Mouse (Mus musculus): ENCODE measurements around the gene Grm4.

Gene Grm4

GRCm38 (mm10) chr17:27511865-27512618, 9.2 kb downstream of the Grm4 start:
- DNase-seq (ENCODE audit: low spot score) = no peak

- no peak for DNase-seq (ENCODE audit: low spot score)
These were observed 10.0 kb downstream of the Grm4 start for GRCm38 (mm10) chr17:27511125-27511735.

- DNase-seq (ENCODE audit: low spot score) = no peak
These were observed 10.7 kb downstream of the Grm4 start for GRCm38 (mm10) chr17:27510258-27511124.

GRCm38 (mm10) chr17:27509056-27509455, 12.1 kb downstream of the Grm4 start:
- DNase-seq (ENCODE audit: low spot score) = no peak

- no peak for DNase-seq (ENCODE audit: low spot score)
These were observed 12.7 kb downstream of the Grm4 start for GRCm38 (mm10) chr17:27508513-27508912.

GRCm38 (mm10) chr17:27508002-27508401, 13.2 kb downstream of the Grm4 start:
- no peak for DNase-seq (ENCODE audit: low spot score)

- no peak for DNase-seq (ENCODE audit: low spot score)
These were observed 13.6 kb downstream of the Grm4 start for GRCm38 (mm10) chr17:27507591-27507945.

GRCm38 (mm10) chr17:27506871-27507590, 14.2 kb downstream of the Grm4 start:
- DNase-seq (ENCODE audit: low spot score) = no peak

- no peak for DNase-seq (ENCODE audit: low spot score)
These were observed 14.8 kb downstream of the Grm4 start for GRCm38 (mm10) chr17:27506362-27506761.

- no peak for DNase-seq (ENCODE audit: low spot score)
These were observed 15.9 kb downstream of the Grm4 start for GRCm38 (mm10) chr17:27505221-27505881.

GRCm38 (mm10) chr17:27503869-27504268, 17.3 kb downstream of the Grm4 start:
- DNase-seq (ENCODE audit: low spot score) = no peak

- DNase-seq (ENCODE audit: low spot score) = no peak
These were observed 18.3 kb downstream of the Grm4 start for GRCm38 (mm10) chr17:27502736-27503445.

- DNase-seq (ENCODE audit: low spot score) = no peak
These were observed 18.9 kb downstream of the Grm4 start for GRCm38 (mm10) chr17:27502288-27502687.

- DNase-seq (ENCODE audit: low spot score) = no peak
These were observed 19.6 kb downstream of the Grm4 start for GRCm38 (mm10) chr17:27501331-27502251.

GRCm38 (mm10) chr17:27500811-27501210, 20.4 kb downstream of the Grm4 start:
- no peak for DNase-seq (ENCODE audit: low spot score)

- DNase-seq (ENCODE audit: low spot score) = no peak
These were observed 22.1 kb downstream of the Grm4 start for GRCm38 (mm10) chr17:27499080-27499479.

GRCm38 (mm10) chr17:27497798-27498197, 23.4 kb downstream of the Grm4 start:
- DNase-seq (ENCODE audit: low spot score) = no peak

- no peak for DNase-seq (ENCODE audit: low spot score)
These were observed 26.1 kb downstream of the Grm4 start for GRCm38 (mm10) chr17:27495008-27495540.

- no peak for DNase-seq (ENCODE audit: low spot score)
These were observed 27.2 kb downstream of the Grm4 start for GRCm38 (mm10) chr17:27493969-27494368.

- DNase-seq (ENCODE audit: low spot score) = no peak
These were observed 27.8 kb downstream of the Grm4 start for GRCm38 (mm10) chr17:27493389-27493788.
